Mouse (Mus musculus) testis, adult 2 months (tissue): ENCODE results near the gene Efna1. TPM values are rescaled to one million over a fixed set of nuclear protein-coding genes. Genes with fewer than 3 reads are reported as not detected.

Source experiments
- H3K27ac ChIP-seq: fragments of 200-500 bp; 2 replicates; pipeline ENCODE4 v1.5.1; 2012; ENCODE audit warnings: low read depth, low read length; ENCODE audit not compliant: control insufficient read depth, insufficient read depth
- H3K27me3 ChIP-seq: fragments of 200-500 bp; 2 replicates; pipeline ENCODE4 v1.6.1; 2012; ENCODE audit warnings: mild to moderate bottlenecking, low read length, moderate library complexity; ENCODE audit not compliant: control insufficient read depth, insufficient read depth
- H3K36me3 ChIP-seq: fragments of 200-500 bp; 2 replicates; pipeline ENCODE4 v1.6.1; 2012; ENCODE audit warnings: mild to moderate bottlenecking, low read length; ENCODE audit not compliant: control insufficient read depth, insufficient read depth
- H3K4me1 ChIP-seq: fragments of 200-500 bp; 2 replicates; pipeline ENCODE4 v1.6.1; 2012; ENCODE audit warnings: low read length; ENCODE audit not compliant: control insufficient read depth, insufficient read depth
- H3K4me3 ChIP-seq: fragments of 200-500 bp; 2 replicates; pipeline ENCODE4 v1.5.1; 2012; ENCODE audit warnings: low read depth, mild to moderate bottlenecking, low read length, moderate library complexity, mixed read lengths; ENCODE audit not compliant: control insufficient read depth
- CTCF ChIP-seq: fragments of 200-500 bp; IDR thresholded peaks from 2 replicates; pipeline ENCODE4 v1.5.1; 2012; ENCODE audit warnings: low read depth, mild to moderate bottlenecking, inconsistent platforms, low read length, moderate library complexity; ENCODE audit not compliant: control insufficient read depth, insufficient read depth, insufficient replicate concordance
- POLR2A ChIP-seq: fragments of 200-500 bp; IDR thresholded peaks from 2 replicates; pipeline ENCODE4 v1.6.1; 2012; ENCODE audit warnings: low read depth, mild to moderate bottlenecking, inconsistent platforms, low read length, moderate library complexity; ENCODE audit not compliant: control insufficient read depth
- polyA plus RNA-seq: library from polyadenylated mRNA; depleted of rRNA; stranded (reverse); fragments of >200 nt; gene quantifications from 2 replicates; pipeline ENCODE4 v1.2.3, GENCODE M21; 2012; rRNA removed

Gene Efna1
- polyA plus RNA-seq, 1 experiment = 1.1 TPM

DNA sequence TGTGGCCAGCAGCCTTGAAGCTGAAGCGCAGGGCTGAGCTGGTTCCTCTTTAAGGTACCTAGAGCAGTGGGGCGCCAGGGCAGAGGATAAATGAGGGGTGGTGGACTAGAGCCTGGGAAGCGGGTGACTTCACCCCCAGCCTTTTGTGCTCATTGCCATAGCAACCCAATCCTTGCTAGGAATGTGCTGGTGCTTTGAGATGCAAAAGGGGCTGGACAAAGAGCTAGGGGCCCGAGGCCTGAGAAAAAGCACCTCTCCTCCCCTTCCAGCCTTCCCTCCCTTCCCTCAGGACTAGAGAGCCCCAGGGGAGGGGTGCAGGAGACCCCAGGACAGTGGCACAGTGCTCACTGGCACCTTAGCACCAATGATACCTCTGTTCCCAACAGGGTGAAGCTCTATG lies 55.0 kb downstream of the Efna1 start:
- no peak for TF ChIP-seq POLR2A
- TF ChIP-seq CTCF = no peak
- H3K36me3 ChIP-seq = no peaks in the 10 kb centered on the region; the same call in 1 of the 2 replicates
- H3K27ac ChIP-seq = no peak overlapping the region; the same call in 1 of the 2 replicates
- H3K4me1 ChIP-seq = peaks cover 20% of the 10 kb centered on the region
- H3K4me3 ChIP-seq = peak overlapping the region; percentile 89
- H3K27me3 ChIP-seq = no peaks in the 10 kb centered on the region

DNA sequence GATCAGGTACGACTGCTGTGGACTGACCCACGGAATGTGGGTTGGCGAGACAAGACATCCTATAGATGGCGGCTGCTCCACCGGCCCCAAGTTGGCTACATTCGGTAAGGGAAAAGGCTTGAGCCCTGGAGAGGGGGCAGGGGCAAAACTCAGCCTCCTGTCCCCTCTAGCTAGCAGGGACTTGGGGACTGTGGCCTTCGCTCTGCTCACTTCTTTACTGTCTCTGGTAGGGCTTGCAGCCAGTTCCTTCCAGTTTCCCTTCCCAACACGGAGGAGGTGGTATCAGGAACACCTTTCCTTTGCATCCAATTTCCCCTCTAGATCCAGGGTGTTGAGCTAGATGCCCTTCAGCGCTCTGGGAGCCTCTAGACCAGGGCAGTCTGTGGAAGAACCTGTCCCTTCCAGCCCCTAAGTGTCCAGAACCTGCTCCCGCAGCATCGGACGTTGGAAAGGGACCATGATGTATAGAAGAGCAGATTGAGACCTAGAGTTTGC lies 55.6 kb downstream of the Efna1 start:
- Histone ChIP-seq H3K27me3 (no peaks in the 10 kb centered on the region), H3K27ac (no peak overlapping the region; the same call in 1 of the 2 replicates), H3K4me3 (peak overlapping the region; percentile 89), H3K36me3 (no peaks in the 10 kb centered on the region; the same call in 1 of the 2 replicates), H3K4me1 (peaks cover 20% of the 10 kb centered on the region)
- TF ChIP-seq POLR2A = no peak
- TF ChIP-seq CTCF = no peak

DNA sequence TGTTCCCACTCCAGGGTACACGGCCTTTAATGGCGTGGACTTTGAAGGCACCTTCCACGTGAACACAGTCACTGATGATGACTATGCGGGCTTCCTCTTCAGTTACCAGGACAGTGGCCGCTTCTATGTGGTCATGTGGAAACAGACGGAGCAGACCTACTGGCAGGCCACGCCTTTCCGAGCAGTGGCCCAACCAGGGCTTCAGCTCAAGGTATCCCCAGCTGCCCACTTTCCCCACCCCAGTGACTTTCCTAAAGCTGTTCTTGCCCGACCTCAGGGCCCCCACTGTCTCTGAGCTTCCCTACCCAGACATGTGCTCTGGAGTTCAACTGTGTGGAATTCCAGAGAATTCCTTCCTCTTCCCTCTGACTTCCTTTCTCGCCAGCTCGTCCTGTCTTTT lies 56.1 kb downstream of the Efna1 start:
- Histone ChIP-seq H3K36me3 (no peaks in the 10 kb centered on the region; the same call in 1 of the 2 replicates), H3K27ac (no peak overlapping the region), H3K27me3 (no peaks in the 10 kb centered on the region), H3K4me3 (peak overlapping the region; percentile 89), H3K4me1 (peaks cover 20% of the 10 kb centered on the region)
- no peak for TF ChIP-seq CTCF
- no peak for TF ChIP-seq POLR2A

Other genes starting within 250 kb of the Efna1 start
- gene Rusc1, start 187.8 kb downstream of the Efna1 start, polyA plus RNA-seq = 7.3 and 9.0 TPM in 2 replicates
- not detected in 2 replicates for gene Gm43738, start 180.0 kb downstream of the Efna1 start, polyA plus RNA-seq
- gene Fdps, start 179.2 kb downstream of the Efna1 start, polyA plus RNA-seq = 109 and 114 TPM in 2 replicates
- not detected in 2 replicates for gene Pklr, start 145.0 kb downstream of the Efna1 start, polyA plus RNA-seq
- 1.7 and 2.2 TPM in 2 replicates for gene Hcn3, start 120.9 kb downstream of the Efna1 start, polyA plus RNA-seq
- 48.3 and 50.6 TPM in 2 replicates for gene Clk2, start 116.3 kb downstream of the Efna1 start, polyA plus RNA-seq
- gene Scamp3, start 103.7 kb downstream of the Efna1 start, polyA plus RNA-seq = 70.9 and 73.0 TPM in 2 replicates
- gene Fam189b, start 98.0 kb downstream of the Efna1 start, polyA plus RNA-seq = 5.7 and 7.1 TPM in 2 replicates
- gene Gba, start 78.2 kb downstream of the Efna1 start, polyA plus RNA-seq = 17.4 and 19.9 TPM in 2 replicates
- 66.6 and 73.2 TPM in 2 replicates for gene Thbs3, start 66.0 kb downstream of the Efna1 start, polyA plus RNA-seq
- 482 and 525 TPM in 2 replicates for gene Mtx1, start 54.1 kb downstream of the Efna1 start, polyA plus RNA-seq
- gene Muc1, start 52.1 kb downstream of the Efna1 start, polyA plus RNA-seq = 35.1 and 38.3 TPM in 2 replicates
- gene Krtcap2, start 35.2 kb downstream of the Efna1 start, polyA plus RNA-seq = 30.7 and 43.7 TPM in 2 replicates
- gene Trim46, start 34.8 kb downstream of the Efna1 start, polyA plus RNA-seq = 27.7 and 27.9 TPM in 2 replicates
- gene Dpm3, start 21.8 kb downstream of the Efna1 start, polyA plus RNA-seq = 42.2 and 53.9 TPM in 2 replicates
- gene Slc50a1, start 10.6 kb downstream of the Efna1 start, polyA plus RNA-seq = 9.7 and 12.7 TPM in 2 replicates
- 9.9 and 13.3 TPM in 2 replicates for gene Efna3, start 41.8 kb upstream of the Efna1 start, polyA plus RNA-seq
- 1.1 and 1.6 TPM in 2 replicates for gene Efna4, start 56.9 kb upstream of the Efna1 start, polyA plus RNA-seq
- gene Adam15, start 68.9 kb upstream of the Efna1 start, polyA plus RNA-seq = 39.7 and 51.1 TPM in 2 replicates
- gene Dcst2, start 80.8 kb upstream of the Efna1 start, polyA plus RNA-seq = 108 and 110 TPM in 2 replicates
- 74.5 and 81.0 TPM in 2 replicates for gene Dcst1, start 84.1 kb upstream of the Efna1 start, polyA plus RNA-seq
- 4.4 and 5.9 TPM in 2 replicates for gene Zbtb7b, start 113.6 kb upstream of the Efna1 start, polyA plus RNA-seq
- gene Lenep, start 121.7 kb upstream of the Efna1 start, polyA plus RNA-seq = not detected in 2 replicates
- gene Flad1, start 130.7 kb upstream of the Efna1 start, polyA plus RNA-seq = 67.6 and 71.8 TPM in 2 replicates
- gene Cks1b, start 137.2 kb upstream of the Efna1 start, polyA plus RNA-seq = 14.7 and 16.5 TPM in 2 replicates
- 15.7 and 17.3 TPM in 2 replicates for gene Shc1, start 137.3 kb upstream of the Efna1 start, polyA plus RNA-seq
- 18.1 and 19.6 TPM in 2 replicates for gene Pygo2, start 149.1 kb upstream of the Efna1 start, polyA plus RNA-seq
- 8.2 and 9.9 TPM in 2 replicates for gene Pbxip1, start 155.6 kb upstream of the Efna1 start, polyA plus RNA-seq
- gene Pmvk, start 173.4 kb upstream of the Efna1 start, polyA plus RNA-seq = 21.0 and 23.1 TPM in 2 replicates
- 1.7 and 2.3 TPM in 2 replicates for gene Kcnn3, start 239.0 kb upstream of the Efna1 start, polyA plus RNA-seq